Mouse (Mus musculus) central nervous system, embryonic 14 days (tissue): ENCODE results near the gene Zhx3. TPM values are rescaled to one million over a fixed set of nuclear protein-coding genes. Genes with fewer than 3 reads are reported as not detected.

Experiments used
- polyA plus RNA-seq: library from polyadenylated mRNA; depleted of rRNA; stranded (reverse); fragments of >200 nt; gene quantifications from 2 replicates; pipeline ENCODE4 v1.2.3, GENCODE M21; 2012; rRNA removed

Gene Zhx3
- polyA plus RNA-seq = 9.3 and 10.2 TPM in 2 replicates

GRCm38 (mm10) chr2:160872890-160873382 lies at the start of gene Zhx3:
Gene Zhx3 (minus strand): TSS chr2:160872998.

GRCm38 (mm10) chr2:160912231-160912671 lies 39.5 kb upstream of the Zhx3 start, which contains the start of gene Emilin3:
Gene Emilin3 (minus strand): TSS chr2:160912328.

GRCm38 (mm10) chr2:160880453-160881195 lies 7.8 kb upstream of the Zhx3 start, which contains the start of gene Lpin3:
Gene Lpin3 (plus strand): TSS chr2:160880670.

GRCm38 (mm10) chr2:160731117-160731838 lies 141.5 kb downstream of the Zhx3 start, which contains the start of gene Plcg1:
Gene Plcg1 (plus strand): TSS chr2:160731300.

Other genes with a start within 250 kb of the Zhx3 start
- gene Top1, start 227.1 kb downstream of the Zhx3 start, polyA plus RNA-seq = 59.7 and 68.4 TPM in 2 replicates
- gene Plcg1, start 141.7 kb downstream of the Zhx3 start, polyA plus RNA-seq = 167 and 180 TPM in 2 replicates
- 0.33 and 0.63 TPM in 2 replicates for gene Lpin3, start 7.7 kb upstream of the Zhx3 start, polyA plus RNA-seq
- 2.7 and 14.0 TPM in 2 replicates for gene Emilin3, start 39.3 kb upstream of the Zhx3 start, polyA plus RNA-seq
- gene Chd6, start 236.1 kb upstream of the Zhx3 start, polyA plus RNA-seq = 34.7 and 38.7 TPM in 2 replicates